Mouse (Mus musculus) spleen, postnatal 4 days (tissue): ENCODE results near the gene Banp.

Experiments used
- DNase-seq, 2 experiments: peaks; one replicate each; pipeline ENCODE4 v3.0.0; 2022; ENCODE audit warnings: low spot score in 2 of 2

Gene Banp

GRCm38 (mm10) chr8:122018046-122018831 is 68.7 kb downstream of the Banp start:
- no peak for DNase-seq

GRCm38 (mm10) chr8:122019162-122019561 is 69.6 kb downstream of the Banp start:
- DNase-seq, result no peak

GRCm38 (mm10) chr8:122020050-122020771 is 70.7 kb downstream of the Banp start:
- no peak for DNase-seq

- DNase-seq, result no peak
Observed at GRCm38 (mm10) chr8:122021725-122022124, 72.2 kb downstream of the Banp start.

GRCm38 (mm10) chr8:122022274-122022673 is 72.7 kb downstream of the Banp start:
- no peak for DNase-seq

GRCm38 (mm10) chr8:122022705-122023104 is 73.2 kb downstream of the Banp start:
- DNase-seq, result no peak

- DNase-seq, result no peak
Observed at GRCm38 (mm10) chr8:122025546-122025945, 76.0 kb downstream of the Banp start.

- DNase-seq, result no peak
Observed at GRCm38 (mm10) chr8:122028116-122028515, 78.6 kb downstream of the Banp start.

- no peak for DNase-seq
Observed at GRCm38 (mm10) chr8:122030965-122031364, 81.4 kb downstream of the Banp start.

GRCm38 (mm10) chr8:122032741-122033140 is 83.2 kb downstream of the Banp start:
- DNase-seq, result no peak

- no peak for DNase-seq
Observed at GRCm38 (mm10) chr8:122035543-122035942, 86.0 kb downstream of the Banp start.

- DNase-seq, result no peak
Observed at GRCm38 (mm10) chr8:122036325-122036724, 86.8 kb downstream of the Banp start.

GRCm38 (mm10) chr8:122037279-122037678 is 87.7 kb downstream of the Banp start:
- no peak for DNase-seq

- DNase-seq, result no peak
Observed at GRCm38 (mm10) chr8:122038076-122038475, 88.5 kb downstream of the Banp start.

- DNase-seq, result no peak
Observed at GRCm38 (mm10) chr8:122039452-122039851, 89.9 kb downstream of the Banp start.

- no peak for DNase-seq
Observed at GRCm38 (mm10) chr8:122047206-122047870, 97.8 kb downstream of the Banp start.

- no peak for DNase-seq
Observed at GRCm38 (mm10) chr8:122049266-122049665, 99.7 kb downstream of the Banp start.

- no peak for DNase-seq
Observed at GRCm38 (mm10) chr8:122049923-122050322, 100.4 kb downstream of the Banp start.

GRCm38 (mm10) chr8:122050620-122051019 is 101.1 kb downstream of the Banp start:
- DNase-seq, result no peak

- no peak for DNase-seq
Observed at GRCm38 (mm10) chr8:122055321-122055720, 105.8 kb downstream of the Banp start.

GRCm38 (mm10) chr8:122056113-122056512 is 106.6 kb downstream of the Banp start:
- no peak for DNase-seq

- no peak for DNase-seq
Observed at GRCm38 (mm10) chr8:122056882-122057281, 107.3 kb downstream of the Banp start.

- no peak for DNase-seq
Observed at GRCm38 (mm10) chr8:122058510-122058909, 109.0 kb downstream of the Banp start.
